Mouse (Mus musculus) layer of hippocampus, postnatal 10 days (tissue): ENCODE measurements around the gene Add1. TPM values are rescaled to one million over a fixed set of nuclear protein-coding genes. Genes with fewer than 3 reads are reported as not detected.

Experiments used
- DNase-seq, 2 experiments: peaks; one replicate each; pipeline ENCODE4 v3.0.0; 2021; ENCODE audit warnings: low spot score in 2 of 2
- microRNA-seq, 2 experiments: library from miRNA; unstranded; fragments of <30 nt; microRNA quantifications; one replicate each; pipeline ENCODE4 v1.2.0; 2021
- total RNA-seq, 2 experiments: library from RNA; stranded (reverse); gene quantifications; 2 replicates each; pipeline ENCODE4 v1.2.3; 2021

Gene Add1
- total RNA-seq, 2 experiments from 2014 or later = 348 to 373 TPM

DNA sequence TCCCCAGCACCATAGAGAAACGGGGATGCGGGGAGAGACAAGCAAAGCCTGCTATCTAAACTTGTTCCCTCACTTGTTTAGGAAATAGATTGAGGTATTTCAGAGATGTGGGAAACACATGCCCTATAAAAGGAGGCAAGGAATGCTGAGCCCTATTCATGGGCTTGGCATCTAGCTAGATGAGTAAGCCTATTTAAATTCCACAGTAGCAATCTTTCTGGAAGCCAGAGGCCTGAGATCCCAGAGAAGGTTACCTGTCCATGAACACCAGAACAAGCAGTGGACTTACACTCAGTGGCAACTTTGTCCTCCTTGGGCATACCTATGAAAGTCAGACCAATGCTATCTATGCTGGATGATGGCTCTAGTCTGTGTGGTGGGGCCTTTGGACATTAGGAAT, 89.8 kb downstream of the Add1 start:
- no peak for DNase-seq

DNA sequence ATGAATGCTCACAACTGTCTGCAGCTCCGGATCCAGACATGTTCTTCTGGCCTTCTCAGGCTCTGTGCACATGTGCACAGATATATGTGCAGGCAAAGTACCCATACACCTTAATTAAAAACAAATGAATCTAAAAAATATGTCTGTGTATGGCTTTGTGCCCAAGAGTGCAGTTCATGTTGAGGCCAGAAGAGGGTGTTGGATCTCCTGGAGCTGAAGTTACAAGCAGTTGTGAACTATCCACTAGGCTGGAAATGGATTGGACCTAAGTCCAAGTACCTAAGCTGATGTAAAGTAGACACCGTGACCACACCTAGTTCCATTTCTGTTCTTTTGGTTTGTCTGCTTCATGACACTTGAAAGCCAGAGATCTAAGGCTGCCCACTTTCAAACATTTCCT, 96.0 kb downstream of the Add1 start:
- DNase-seq = no peak

DNA sequence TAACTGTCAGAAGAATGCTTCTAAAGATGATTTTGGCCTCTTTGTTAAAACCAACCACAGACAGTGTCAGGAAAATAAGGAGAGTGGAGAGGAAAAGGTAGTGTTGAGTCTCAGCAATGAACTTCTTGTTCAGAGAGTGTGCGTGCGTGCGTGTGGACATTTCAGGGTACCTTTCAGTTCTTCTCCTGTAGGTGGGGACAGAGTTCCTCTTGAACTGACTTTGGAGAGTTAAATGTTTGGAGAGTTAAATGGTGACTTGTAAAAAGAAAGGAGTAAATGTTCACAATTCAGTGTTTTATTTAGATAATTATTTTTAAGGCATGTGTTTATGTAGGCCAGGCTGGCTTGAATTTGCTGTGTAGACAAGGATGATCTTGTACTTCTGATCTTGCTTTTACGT, 96.8 kb downstream of the Add1 start:
- no peak for DNase-seq

Small RNA genes lying within 50 kb of the gene (microRNA-seq; reads per million reads assigned to microRNA genes)
- gene Mir7036b = 0.59 to 1.6 reads per million in 2 experiments

Other genes starting within 250 kb of the Add1 start
- gene Rnf4, start 237.4 kb upstream of the Add1 start, total RNA-seq = 10 to 100 TPM; 85.3 to 98.4 TPM
- gene Fam193a, start 203.7 kb upstream of the Add1 start, total RNA-seq = 10 to 100 TPM; 43.4 to 44.8 TPM
- 10 to 100 TPM; 14.0 to 17.3 TPM for gene Tnip2, start 59.7 kb upstream of the Add1 start, total RNA-seq
- 10 to 100 TPM in 1 of 2 experiments, 1 to 10 TPM in 1; 9.8 to 11.4 TPM for gene Sh3bp2, start 47.8 kb upstream of the Add1 start, total RNA-seq
- gene Mfsd10, start 63.5 kb downstream of the Add1 start, total RNA-seq = 10 to 100 TPM; 46.0 to 49.5 TPM
- gene Nop14, start 86.5 kb downstream of the Add1 start, total RNA-seq = 10 to 100 TPM; 18.9 to 20.5 TPM
- gene Grk4, start 86.7 kb downstream of the Add1 start, total RNA-seq = 1 to 10 TPM; 5.2 to 8.6 TPM
- 10 to 100 TPM; 63.5 to 69.8 TPM for gene Htt, start 188.1 kb downstream of the Add1 start, total RNA-seq